Mouse (Mus musculus) lung, postnatal 0 days (tissue): ENCODE measurements around the gene Pcsk5. TPM values are rescaled to one million over a fixed set of nuclear protein-coding genes. Genes with fewer than 3 reads are reported as not detected.

Source experiments
- ATAC-seq: fragments of 200-750 bp; cut with Nextera tagmentation; 2 replicates; pipeline ENCODE4 v1.8.0; 2017; ENCODE audit warnings: moderate library complexity
- DNase-seq: peaks from one replicate; pipeline ENCODE4 v3.0.0-alpha.2; 2016; ENCODE audit warnings: low spot score
- H3K27ac ChIP-seq: fragments of 300-500 bp; sonication (generic); 2 replicates; pipeline ENCODE4 v1.5.1; 2014; ENCODE audit warnings: antibody characterized with exemption, mild to moderate bottlenecking, low read length, mixed read lengths
- H3K27me3 ChIP-seq: fragments of 300-500 bp; sonication (generic); replicated peaks from 2 replicates; pipeline ENCODE4 v1.6.1; 2014; ENCODE audit warnings: low read length, mixed read lengths; ENCODE audit not compliant: insufficient read depth
- H3K36me3 ChIP-seq: fragments of 300-500 bp; sonication (generic); 2 replicates; pipeline ENCODE4 v1.6.1; 2014; ENCODE audit warnings: low read length, mixed read lengths; ENCODE audit not compliant: insufficient read depth
- H3K4me1 ChIP-seq: fragments of 300-500 bp; sonication (generic); 2 replicates; pipeline ENCODE4 v1.6.1; 2014; ENCODE audit warnings: antibody characterized with exemption, low read depth, low read length, mixed read lengths; ENCODE audit not compliant: insufficient read depth
- H3K4me2 ChIP-seq: fragments of 300-500 bp; sonication (generic); replicated peaks from 2 replicates; pipeline ENCODE4 v1.6.1; 2014; ENCODE audit warnings: low read depth, mild to moderate bottlenecking, low read length, moderate library complexity, mixed read lengths
- H3K4me3 ChIP-seq: fragments of 300-500 bp; sonication (generic); 2 replicates; pipeline ENCODE4 v1.5.1; 2014; ENCODE audit warnings: low read depth, low read length
- H3K9ac ChIP-seq: fragments of 300-500 bp; sonication (generic); replicated peaks from 2 replicates; pipeline ENCODE4 v1.6.1; 2014; ENCODE audit warnings: low read depth, mild to moderate bottlenecking
- H3K9me3 ChIP-seq: fragments of 300-500 bp; sonication (generic); 2 replicates; pipeline ENCODE4 v1.6.1; 2016; ENCODE audit warnings: low read length, mixed read lengths
- CTCF ChIP-seq: IDR thresholded peaks from 2 replicates; pipeline ENCODE4 v1.5.1; 2016; ENCODE audit warnings: antibody characterized with exemption, mild to moderate bottlenecking
- EP300 ChIP-seq: IDR thresholded peaks from 2 replicates; pipeline ENCODE4 v1.6.1; 2016; ENCODE audit warnings: antibody characterized with exemption, mild to moderate bottlenecking, control low read depth
- WGBS: fragments of 180-500 bp; shearing (Covaris S2); extraction: QIAGEN DNeasy Blood & Tissue Kit; methylation state at CpG from one replicate; pipeline ENCODE4 v1.1.7; 2014; 5-methylcytosine and 5-hydroxymethylcytosine counted together
- polyA plus RNA-seq: library from polyadenylated mRNA; unstranded; fragments of >200 nt; fragmentation: Nextera tagmentation; extraction: Ambion mirVana; gene quantifications from 2 replicates; pipeline ENCODE4 v1.2.1, GENCODE M21; 2015

The Pcsk5 gene
- 26.3 and 29.9 TPM in 2 replicates for polyA plus RNA-seq

GRCm38 (mm10) chr19:17837471-17837859, at the start of gene Pcsk5:
Gene Pcsk5 (minus strand): TSS chr19:17837632.
- DNase-seq (peak; percentile 92), ATAC-seq (peak; percentile 94)
- Histone ChIP-seq H3K9ac (peak within 1 kb of the TSS; percentile 54), H3K27me3 (no peaks in the 10 kb centered on the region), H3K4me3 (peak within 1 kb of the TSS; percentile 76), H3K4me1 (0 out of 2 replicates have a peak, but pooled peaks cover 4% of the 10 kb centered on the region), H3K36me3 (no peaks in the 10 kb centered on the region), H3K27ac (peak within 1 kb of the TSS; percentile 71), H3K4me2 (peak within 1 kb of the TSS; percentile 91), H3K9me3 (no peaks in the 10 kb centered on the region)
- TF ChIP-seq CTCF, result peak; percentile 29; the same call in 1 of the 2 replicates
- no peak for TF ChIP-seq EP300
- under 1% methylated on average over 13 of the region's 36 CpGs for WGBS

GRCm38 (mm10) chr19:17875804-17876203, 38.4 kb upstream of the Pcsk5 start:
- Histone ChIP-seq H3K4me1 (0 out of 2 replicates have a peak, but pooled peaks cover 6% of the 10 kb centered on the region), H3K36me3 (no peaks in the 10 kb centered on the region), H3K27me3 (no peaks in the 10 kb centered on the region), H3K9me3 (no peaks in the 10 kb centered on the region), H3K9ac (no peak overlapping the region), H3K4me2 (peak overlapping the region; percentile 6; the same call in 1 of the 2 replicates), H3K27ac (no peak overlapping the region), H3K4me3 (no peak overlapping the region)
- TF ChIP-seq CTCF, result no peak
- 0 out of 2 replicates have a peak, but pooled peaks have one; percentile 18 for TF ChIP-seq EP300
- WGBS, result 23% methylated on average over 7 of the region's 7 CpGs
- DNase-seq (peak; percentile 52), ATAC-seq (peak; percentile 35)

GRCm38 (mm10) chr19:17874388-17874787, 37.0 kb upstream of the Pcsk5 start:
- no peak overlapping the region for H3K4me2 ChIP-seq
- TF ChIP-seq EP300, result no peak
- TF ChIP-seq CTCF, result no peak
- no peak overlapping the region for H3K27ac ChIP-seq
- ATAC-seq, result no peak
- 62% methylated on average over 2 of the region's 2 CpGs for WGBS
- peak; percentile 36 for DNase-seq
- no peak overlapping the region for H3K4me3 ChIP-seq
- H3K36me3 ChIP-seq, result no peaks in the 10 kb centered on the region
- no peaks in the 10 kb centered on the region for H3K27me3 ChIP-seq
- no peaks in the 10 kb centered on the region for H3K9me3 ChIP-seq
- 0 out of 2 replicates have a peak, but pooled peaks cover 6% of the 10 kb centered on the region for H3K4me1 ChIP-seq
- H3K9ac ChIP-seq, result no peak overlapping the region

GRCm38 (mm10) chr19:17873755-17874154, 36.3 kb upstream of the Pcsk5 start:
- no peak overlapping the region for H3K4me2 ChIP-seq
- DNase-seq (peak; percentile 25), ATAC-seq (no peak)
- H3K9me3 ChIP-seq, result no peaks in the 10 kb centered on the region
- no peak overlapping the region for H3K4me3 ChIP-seq
- no peaks in the 10 kb centered on the region for H3K27me3 ChIP-seq
- no peaks in the 10 kb centered on the region for H3K36me3 ChIP-seq
- H3K4me1 ChIP-seq, result 0 out of 2 replicates have a peak, but pooled peaks cover 6% of the 10 kb centered on the region
- 49% methylated on average over 2 of the region's 2 CpGs for WGBS
- H3K9ac ChIP-seq, result no peak overlapping the region
- H3K27ac ChIP-seq, result no peak overlapping the region
- TF ChIP-seq EP300, result no peak
- peak; percentile 54 for TF ChIP-seq CTCF

- no peak overlapping the region for H3K27ac ChIP-seq
- no peaks in the 10 kb centered on the region for H3K36me3 ChIP-seq
- DNase-seq (no peak), ATAC-seq (no peak)
- no peak overlapping the region for H3K4me2 ChIP-seq
- H3K4me3 ChIP-seq, result no peak overlapping the region
- 67% methylated on average over 3 of the region's 3 CpGs for WGBS
- no peaks in the 10 kb centered on the region for H3K9me3 ChIP-seq
- no peaks in the 10 kb centered on the region for H3K27me3 ChIP-seq
- H3K9ac ChIP-seq, result no peak overlapping the region
- TF ChIP-seq CTCF, result no peak
- TF ChIP-seq EP300, result no peak
- H3K4me1 ChIP-seq, result no peaks in the 10 kb centered on the region
These were observed 29.0 kb upstream of the Pcsk5 start for GRCm38 (mm10) chr19:17866317-17866891.

- Histone ChIP-seq H3K27me3 (no peaks in the 10 kb centered on the region), H3K27ac (no peak overlapping the region), H3K4me1 (peaks cover 4% of the 10 kb centered on the region; the same call in 1 of the 2 replicates), H3K9me3 (no peaks in the 10 kb centered on the region), H3K9ac (no peak overlapping the region), H3K4me3 (no peak overlapping the region), H3K4me2 (no peak overlapping the region), H3K36me3 (no peaks in the 10 kb centered on the region)
- TF ChIP-seq CTCF (no peak), EP300 (no peak)
- WGBS, result 29% methylated on average over 4 of the region's 4 CpGs
- ATAC-seq (no peak), DNase-seq (peak; percentile 16)
These were observed 23.1 kb upstream of the Pcsk5 start for GRCm38 (mm10) chr19:17860351-17861014.
